Mouse (Mus musculus) myocyte (in vitro differentiated cells): ENCODE measurements at regions not wholly inside any gene's neighbourhood (a gene's known extent, or its start where the extent isn't known, plus 50 kb on each side); places are given as distances from the start of the nearest gene placed in this dataset.

ENCODE experiments used
- H3K27me3 ChIP-seq: one replicate; pipeline ENCODE4 v1.6.1; 2011; ENCODE audit not compliant: control insufficient read depth, insufficient read depth, insufficient read length
- H3K36me3 ChIP-seq: one replicate; pipeline ENCODE4 v1.6.1; 2011; ENCODE audit not compliant: control insufficient read depth, insufficient read depth
- H3K4me2 ChIP-seq: one replicate; pipeline ENCODE4 v1.6.1; 2011; ENCODE audit warnings: low read depth, control low read depth
- H3K4me3 ChIP-seq: one replicate; pipeline ENCODE4 v1.5.1; 2011; ENCODE audit warnings: mild to moderate bottlenecking, control low read depth, moderate library complexity
- H3K79me2 ChIP-seq: one replicate; pipeline ENCODE4 v1.6.1; 2011; ENCODE audit not compliant: control insufficient read depth, insufficient read depth
- H3ac ChIP-seq: one replicate; pipeline ENCODE4 v1.6.1; 2011; ENCODE audit not compliant: control insufficient read depth, insufficient read length
- CEBPB ChIP-seq: IDR thresholded peaks from 2 replicates; pipeline ENCODE4 v1.6.1; 2011; ENCODE audit warnings: mild to moderate bottlenecking, moderate library complexity; ENCODE audit not compliant: poor library complexity, insufficient read depth, severe bottlenecking
- MAX ChIP-seq: IDR thresholded peaks from one replicate; pipeline ENCODE4 v1.6.1; 2011; ENCODE audit warnings: low read depth, mild to moderate bottlenecking, control low read depth
- MYOD1 ChIP-seq, 3 experiments: IDR thresholded peaks; one replicate each; pipeline ENCODE4 v1.6.1; 2011; ENCODE audit warnings: control low read depth in 2 of 3, low read depth in 2 of 3, mild to moderate bottlenecking in 2 of 3, moderate library complexity in 1 of 3; ENCODE audit not compliant: insufficient read length in 2 of 3, control insufficient read depth in 1 of 3
- MYOG ChIP-seq, 3 experiments: IDR thresholded peaks; one replicate each; pipeline ENCODE4 v1.6.1; 2011; ENCODE audit warnings: control low read depth in 2 of 3, low read depth in 2 of 3, mild to moderate bottlenecking in 2 of 3; ENCODE audit not compliant: insufficient read length in 2 of 3, control insufficient read depth in 1 of 3, insufficient read depth in 1 of 3
- POLR2A ChIP-seq: IDR thresholded peaks from one replicate; pipeline ENCODE4 v1.6.1; 2011; ENCODE audit warnings: low read depth, mild to moderate bottlenecking, control low read depth, moderate library complexity; ENCODE audit not compliant: insufficient read length
- POLR2AphosphoS2 ChIP-seq: IDR thresholded peaks from one replicate; pipeline ENCODE4 v1.6.1; 2011; ENCODE audit warnings: low read depth, control low read depth; ENCODE audit not compliant: insufficient read length
- REST ChIP-seq: IDR thresholded peaks from one replicate; pipeline ENCODE4 v1.6.1; 2011; ENCODE audit warnings: mild to moderate bottlenecking, control low read depth, moderate library complexity; ENCODE audit not compliant: insufficient read depth, insufficient read length
- TCF12 ChIP-seq: IDR thresholded peaks from one replicate; pipeline ENCODE4 v1.6.1; 2011; ENCODE audit warnings: mild to moderate bottlenecking, control low read depth; ENCODE audit not compliant: poor library complexity, insufficient read depth, severe bottlenecking
- TCF3 ChIP-seq: IDR thresholded peaks from one replicate; pipeline ENCODE4 v1.6.1; 2011; ENCODE audit warnings: low read depth, control low read depth; ENCODE audit not compliant: insufficient read length
- USF1 ChIP-seq: IDR thresholded peaks from one replicate; pipeline ENCODE4 v1.6.1; 2011; ENCODE audit warnings: low read depth, mild to moderate bottlenecking, control low read depth, moderate library complexity

GRCm38 (mm10) chr3:10647975-10648511 lies 312.6 kb upstream of the Gm38303 start:
- Histone ChIP-seq H3K27me3 (no peaks in the 10 kb centered on the region), H3ac (no peak overlapping the region), H3K36me3 (no peaks in the 10 kb centered on the region), H3K4me3 (no peak overlapping the region), H3K4me2 (no peak overlapping the region), H3K79me2 (no peaks in the 10 kb centered on the region)
- TF ChIP-seq MYOD1 (IDR thresholded peaks at IDR 0.05; ENCODE audit: control insufficient read depth in 1 of 3, insufficient read length in 2 of 3, low read depth in 2 of 3) (no peak), TCF12 (no peak), POLR2AphosphoS2 (no peak), MAX (no peak), MYOG (IDR thresholded peaks at IDR 0.05; ENCODE audit: control insufficient read depth in 1 of 3, insufficient read depth in 1 of 3, insufficient read length in 2 of 3, low read depth in 2 of 3) (no peak), POLR2A (no peak), USF1 (no peak), CEBPB (no peak), TCF3 (no peak), REST (no peak)
